ENCODE assay signal across 8 mouse cellular contexts in the genomic region with DNA sequence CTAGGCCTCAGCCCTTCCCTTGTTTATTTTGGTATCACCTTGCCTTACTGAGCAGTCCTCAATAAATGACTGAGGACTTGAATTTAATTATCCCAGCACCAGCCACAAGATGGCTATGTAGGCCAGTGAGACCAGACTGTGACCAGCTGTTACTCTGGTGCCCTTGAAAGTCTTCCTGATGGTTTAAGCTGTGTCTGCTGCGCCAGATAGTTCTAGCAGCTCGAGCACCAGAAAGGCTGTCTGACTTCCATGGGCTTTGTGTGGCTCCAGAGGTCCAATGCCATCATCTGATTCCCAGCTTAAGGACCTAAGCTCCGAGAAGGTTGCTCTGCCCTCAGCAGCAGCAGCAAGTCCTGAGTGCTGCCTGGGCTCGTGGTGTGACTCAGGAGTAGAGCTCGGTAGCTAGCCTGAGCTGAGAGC. TPM values are rescaled to one million over a fixed set of nuclear protein-coding genes. Genes with fewer than 3 reads are reported as not detected.
DNase-seq lines count a peak whose midpoint lies in the region; ATAC-seq and TF ChIP-seq lines count a peak whose summit lies in the region.

No protein-coding gene starts in this region.

- ATAC-seq in Patski, result peak; percentile 20
- no peak for ATAC-seq in embryonic facial prominence, embryonic 11.5 days (replicated peaks; ENCODE audit: insufficient number of reproducible peaks, low FRiP score, low TSS enrichment, low read depth)
- ATAC-seq in heart, postnatal 0 days (ENCODE audit: insufficient read depth, low read depth), result peak; percentile 89
- peak; percentile 75 for ATAC-seq in lung, embryonic 16.5 days (ENCODE audit: low read depth)

- in situ Hi-C loops in Patski (cut with MboI; ENCODE audit: low pct_unique_long_range_greater_than_20kb), result loop anchor here (5.0 to 10.0 kb wide), 2 partner anchors 60 to 103 kb away; a partner anchor contains a TSS

- no peaks in the 10 kb centered on the region for H3K4me1 ChIP-seq in embryonic facial prominence, embryonic 11.5 days (ENCODE audit: control insufficient read depth, insufficient read depth, low read length)
- peaks cover 17% of the 10 kb centered on the region; the same call in 1 of the 2 replicates for H3K4me1 ChIP-seq in heart, postnatal 0 days (ENCODE audit: control insufficient read depth, insufficient read depth)
- H3K4me1 ChIP-seq in lung, embryonic 16.5 days (replicated peaks; ENCODE audit: control insufficient read depth, insufficient read depth, low read length), result no peaks in the 10 kb centered on the region; the same call in 1 of the 2 replicates

- TF ChIP-seq EP300 in heart, postnatal 0 days (IDR thresholded peaks at IDR 0.05; ENCODE audit: low read depth), result no peak

- CTCF ChIA-PET in Patski (lab: Charles Lee), result interaction anchor here (0.6 to 4.3 kb wide), 18 partner anchors 8 to 170 kb away, joined by 3 to 42 read pairs (median 4); a partner anchor contains a TSS

- H3K27me3 ChIP-seq in Patski, result no peaks in the 10 kb centered on the region
- H3K27me3 ChIP-seq in embryonic facial prominence, embryonic 11.5 days (ENCODE audit: control insufficient read depth, insufficient read depth, low read length), result no peaks in the 10 kb centered on the region
- H3K27me3 ChIP-seq in heart, postnatal 0 days (ENCODE audit: control insufficient read depth, insufficient read depth, low read length), result no peaks in the 10 kb centered on the region
- H3K27me3 ChIP-seq in lung, embryonic 16.5 days (ENCODE audit: control insufficient read depth, insufficient read depth, low read depth, low read length), result no peaks in the 10 kb centered on the region

- TF ChIP-seq CTCF in Patski (IDR thresholded peaks at IDR 0.05), result peak; percentile 88
- peak; percentile 82 for TF ChIP-seq CTCF in heart, postnatal 0 days (IDR thresholded peaks at IDR 0.05; ENCODE audit: low read depth)

- POLR2A ChIA-PET in Patski (lab: Charles Lee), result interaction anchor here (1.2 to 4.1 kb wide), 4 partner anchors 12 to 218 kb away, joined by 3 to 25 read pairs (median 6); a partner anchor contains a TSS

- no peak overlapping the region for H3K4me2 ChIP-seq in embryonic facial prominence, embryonic 11.5 days (ENCODE audit: low read depth, low read length)
- no peak overlapping the region for H3K4me2 ChIP-seq in heart, postnatal 0 days (ENCODE audit: low read depth, low read length)
- H3K4me2 ChIP-seq in lung, embryonic 16.5 days (ENCODE audit: low read depth, low read length), result no peak overlapping the region

- H3K4me3 ChIP-seq in embryonic facial prominence, embryonic 11.5 days (ENCODE audit: low read depth, low read length), result no peak overlapping the region
- H3K4me3 ChIP-seq in heart, postnatal 0 days (ENCODE audit: low read depth, low read length), result no peak overlapping the region
- no peak overlapping the region for H3K4me3 ChIP-seq in lung, embryonic 16.5 days (ENCODE audit: low read length)

- no peaks in the 10 kb centered on the region; the same call in 1 of the 2 replicates for H3K36me3 ChIP-seq in embryonic facial prominence, embryonic 11.5 days (replicated peaks; ENCODE audit: control insufficient read depth, insufficient read depth, low read depth, low read length)
- peaks cover 19% of the 10 kb centered on the region for H3K36me3 ChIP-seq in heart, postnatal 0 days (replicated peaks; ENCODE audit: control insufficient read depth, insufficient read depth, low read length)
- H3K36me3 ChIP-seq in lung, embryonic 16.5 days (ENCODE audit: control insufficient read depth, insufficient read depth, low read length), result no peaks in the 10 kb centered on the region

- 65% methylated on average over 5 of the region's 5 CpGs for WGBS in embryonic facial prominence, embryonic 11.5 days
- 33% methylated on average over 5 of the region's 5 CpGs for WGBS in heart, postnatal 0 days
- 39% methylated on average over 5 of the region's 5 CpGs for WGBS in large intestine, adult 2 months
- WGBS in lung, embryonic 16.5 days, result 47% methylated on average over 5 of the region's 5 CpGs

- DNase-seq in adrenal gland, postnatal 10 days, result peak; percentile 58
- DNase-seq in adrenal gland, postnatal 25 days, result no peak
- DNase-seq in Patski (ENCODE audit: low read depth, low spot score), result peak; percentile 49
- DNase-seq in embryonic facial prominence, embryonic 11.5 days (ENCODE audit: low spot score), result peak; percentile 73
- peak; percentile 87 for DNase-seq in heart, postnatal 0 days (ENCODE audit: low spot score)
- DNase-seq in large intestine, adult 2 months (ENCODE audit: low read depth, low spot score), result peak; percentile 8
- DNase-seq in retina, postnatal 7 days (ENCODE audit: low read depth, low spot score), result peak; percentile 61

- no peak overlapping the region for H3K27ac ChIP-seq in embryonic facial prominence, embryonic 11.5 days (replicated peaks; ENCODE audit: low read depth, low read length)
- peak overlapping the region; percentile 82 for H3K27ac ChIP-seq in heart, postnatal 0 days (ENCODE audit: low read depth)
- no peak overlapping the region for H3K27ac ChIP-seq in lung, embryonic 16.5 days (ENCODE audit: low read length)

- no peak overlapping the region for H3K9ac ChIP-seq in embryonic facial prominence, embryonic 11.5 days (replicated peaks; ENCODE audit: low read length)
- H3K9ac ChIP-seq in heart, postnatal 0 days (replicated peaks; ENCODE audit: low read depth, low read length), result no peak overlapping the region
- H3K9ac ChIP-seq in lung, embryonic 16.5 days (ENCODE audit: low read length), result no peak overlapping the region

- H3K9me3 ChIP-seq in embryonic facial prominence, embryonic 11.5 days (replicated peaks; ENCODE audit: control insufficient read depth, low read length), result no peaks in the 10 kb centered on the region
- H3K9me3 ChIP-seq in heart, postnatal 0 days (replicated peaks; ENCODE audit: control insufficient read depth, low read length), result no peaks in the 10 kb centered on the region
- H3K9me3 ChIP-seq in lung, embryonic 16.5 days (ENCODE audit: control insufficient read depth, low read length), result no peaks in the 10 kb centered on the region

RNA-seq across cellular contexts. Expression of a gene that starts 20.2 kb away (rescaled TPM):
- 100 to 1,000 TPM; 121 to 219 TPM for total RNA-seq in adrenal gland, postnatal 10 days (2021)
- 12.4 and 23.9 TPM in 2 replicates for total RNA-seq in adrenal gland, postnatal 25 days (2021)
- 2.5 TPM for polyA plus RNA-seq in Patski (2021)
- polyA plus RNA-seq in embryonic facial prominence, embryonic 11.5 days (2014; fragmentation: Nextera tagmentation; extraction: Ambion mirVana), result 193 and 206 TPM in 2 replicates
- 27.3 and 112 TPM in 2 replicates for total RNA-seq in heart, postnatal 0 days (2014; rRNA removed; ENCODE audit: low replicate concordance)
- polyA plus RNA-seq in heart, postnatal 0 days (2015; fragmentation: Nextera tagmentation; extraction: Ambion mirVana), result 20.4 and 24.4 TPM in 2 replicates
- polyA plus RNA-seq in large intestine, adult 2 months (2012; rRNA removed), result 12.0 and 12.7 TPM in 2 replicates
- polyA plus RNA-seq in lung, embryonic 16.5 days (2015; fragmentation: Nextera tagmentation; extraction: Ambion mirVana), result 61.3 and 67.5 TPM in 2 replicates

RNA-seq across cellular contexts. Expression of a gene that starts 37.1 kb away (rescaled TPM):
- total RNA-seq in adrenal gland, postnatal 10 days (2021), result 100 to 1,000 TPM; 112 to 253 TPM
- total RNA-seq in adrenal gland, postnatal 25 days (2021), result 7.7 TPM in 1 of 2 replicates, not detected in the other
- 0.04 TPM for polyA plus RNA-seq in Patski (2021)
- polyA plus RNA-seq in embryonic facial prominence, embryonic 11.5 days (2014; fragmentation: Nextera tagmentation; extraction: Ambion mirVana), result 0.34 TPM in 1 of 2 replicates, not detected in the other
- total RNA-seq in heart, postnatal 0 days (2014; rRNA removed; ENCODE audit: low replicate concordance), result 1.2 and 2.4 TPM in 2 replicates
- polyA plus RNA-seq in heart, postnatal 0 days (2015; fragmentation: Nextera tagmentation; extraction: Ambion mirVana), result not detected in 2 replicates
- polyA plus RNA-seq in large intestine, adult 2 months (2012; rRNA removed), result 2.8 and 3.8 TPM in 2 replicates
- 0.95 and 9.2 TPM in 2 replicates for polyA plus RNA-seq in lung, embryonic 16.5 days (2015; fragmentation: Nextera tagmentation; extraction: Ambion mirVana)

RNA-seq across cellular contexts. Expression of a gene that starts 52.2 kb away (rescaled TPM):
- total RNA-seq in adrenal gland, postnatal 10 days (2021), result 10 to 100 TPM; 13.0 to 15.2 TPM
- total RNA-seq in adrenal gland, postnatal 25 days (2021), result 21.9 and 23.5 TPM in 2 replicates
- polyA plus RNA-seq in Patski (2021), result 28.9 TPM
- 2.3 and 4.1 TPM in 2 replicates for polyA plus RNA-seq in embryonic facial prominence, embryonic 11.5 days (2014; fragmentation: Nextera tagmentation; extraction: Ambion mirVana)
- 11.8 and 12.0 TPM in 2 replicates for total RNA-seq in heart, postnatal 0 days (2014; rRNA removed; ENCODE audit: low replicate concordance)
- polyA plus RNA-seq in heart, postnatal 0 days (2015; fragmentation: Nextera tagmentation; extraction: Ambion mirVana), result 2.0 and 2.2 TPM in 2 replicates
- 9.4 and 10.8 TPM in 2 replicates for polyA plus RNA-seq in large intestine, adult 2 months (2012; rRNA removed)
- 5.3 and 5.9 TPM in 2 replicates for polyA plus RNA-seq in lung, embryonic 16.5 days (2015; fragmentation: Nextera tagmentation; extraction: Ambion mirVana)

RNA-seq across cellular contexts. Expression of a gene that starts 54.0 kb away (rescaled TPM):
- total RNA-seq in adrenal gland, postnatal 10 days (2021), result 1 to 10 TPM; 7.8 to 9.3 TPM
- 7.0 and 9.3 TPM in 2 replicates for total RNA-seq in adrenal gland, postnatal 25 days (2021)
- polyA plus RNA-seq in Patski (2021), result 10.4 TPM
- polyA plus RNA-seq in embryonic facial prominence, embryonic 11.5 days (2014; fragmentation: Nextera tagmentation; extraction: Ambion mirVana), result 13.2 and 13.6 TPM in 2 replicates
- 13.1 and 19.7 TPM in 2 replicates for total RNA-seq in heart, postnatal 0 days (2014; rRNA removed; ENCODE audit: low replicate concordance)
- polyA plus RNA-seq in heart, postnatal 0 days (2015; fragmentation: Nextera tagmentation; extraction: Ambion mirVana), result 13.2 and 14.8 TPM in 2 replicates
- 1.6 and 2.4 TPM in 2 replicates for polyA plus RNA-seq in large intestine, adult 2 months (2012; rRNA removed)
- polyA plus RNA-seq in lung, embryonic 16.5 days (2015; fragmentation: Nextera tagmentation; extraction: Ambion mirVana), result 14.1 and 16.9 TPM in 2 replicates

RNA-seq across cellular contexts. Expression of a gene that starts 54.2 kb away (rescaled TPM):
- 10 to 100 TPM; 60.0 to 72.0 TPM for total RNA-seq in adrenal gland, postnatal 10 days (2021)
- 45.4 and 59.6 TPM in 2 replicates for total RNA-seq in adrenal gland, postnatal 25 days (2021)
- polyA plus RNA-seq in Patski (2021), result 64.8 TPM
- 138 and 150 TPM in 2 replicates for polyA plus RNA-seq in embryonic facial prominence, embryonic 11.5 days (2014; fragmentation: Nextera tagmentation; extraction: Ambion mirVana)
- total RNA-seq in heart, postnatal 0 days (2014; rRNA removed; ENCODE audit: low replicate concordance), result 115 and 118 TPM in 2 replicates
- 62.9 and 66.9 TPM in 2 replicates for polyA plus RNA-seq in heart, postnatal 0 days (2015; fragmentation: Nextera tagmentation; extraction: Ambion mirVana)
- polyA plus RNA-seq in large intestine, adult 2 months (2012; rRNA removed), result 16.4 and 18.6 TPM in 2 replicates
- polyA plus RNA-seq in lung, embryonic 16.5 days (2015; fragmentation: Nextera tagmentation; extraction: Ambion mirVana), result 172 and 191 TPM in 2 replicates
